Mouse (Mus musculus): ENCODE measurements at regions not wholly inside any gene's neighbourhood (a gene's known extent, or its start where the extent isn't known, plus 50 kb on each side); places are given as distances from the start of the nearest gene placed in this dataset.

DNA sequence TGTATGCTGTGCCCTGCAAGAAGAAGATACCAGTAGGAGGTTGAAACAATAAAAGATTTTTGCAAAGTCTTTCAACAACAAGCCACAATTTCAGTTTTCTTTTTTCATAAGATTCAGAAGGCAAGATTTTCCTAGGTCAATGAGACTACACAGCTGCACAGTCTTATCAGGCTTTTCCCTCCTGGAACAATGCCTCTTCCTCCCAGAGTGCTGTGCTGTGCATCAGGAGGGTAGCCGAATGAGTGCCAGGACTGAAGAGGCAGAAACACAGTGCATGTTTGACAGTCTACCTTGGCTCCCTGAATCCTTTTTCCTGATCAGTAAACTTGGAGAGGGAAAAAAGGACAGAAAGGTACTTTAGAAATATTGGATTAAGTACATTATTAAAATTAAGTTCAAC lies 579.4 kb upstream of the Tbl1xr1 start:
- TF ChIP-seq CTCF (conservative IDR thresholded peaks at IDR 0.05; ENCODE audit: insufficient read depth, insufficient read length, low read depth, low read length) = no peak
- TF ChIP-seq POLR2A (IDR thresholded peaks at IDR 0.05; ENCODE audit: low read depth, low read length) = no peak

All from kidney, adult 2 months (tissue).